Comparison of ENCODE assay signal across 13 mouse cellular contexts in genomic region chr4:149045885-149046284, GRCm38 (mm10). TPM values are rescaled to one million over a fixed set of nuclear protein-coding genes. Genes with fewer than 3 reads are reported as not detected.
DNase-seq lines count a peak whose midpoint lies in the region; ATAC-seq lines count a peak whose summit lies in the region.
"Had no signal": no experiment of that assay in that cellular context is flagged by ENCODE, and none has a peak within 500 bp of the region (broad histone marks: within the 10 kb centered on the region; RNA-seq: fewer than 3 reads in every experiment).

No protein-coding gene starts in this region.

- intact Hi-C loops in heart, postnatal 10 days (cut with DNase I): loop anchor here (5.0 kb wide), 3 partner anchors 84 to 299 kb away; no protein-coding TSS in a partner anchor

- H3K9me3 ChIP-seq in heart, embryonic 14.5 days (ENCODE audit: control insufficient read depth, low read length): no peaks in the 10 kb centered on the region
- H3K9me3 ChIP-seq in neural tube, embryonic 13.5 days: no peaks in the 10 kb centered on the region
- H3K9me3 ChIP-seq in liver, embryonic 11.5 days (ENCODE audit: control insufficient read depth, low read length): no peaks in the 10 kb centered on the region
- no peaks in the 10 kb centered on the region for H3K9me3 ChIP-seq in neural tube, embryonic 15.5 days (replicated peaks)
- H3K9me3 ChIP-seq: midbrain, embryonic 13.5 days had no signal

- H3K4me1 ChIP-seq in heart, embryonic 14.5 days (ENCODE audit: control insufficient read depth in 2 of 2, insufficient read depth in 2 of 2, low read length in 2 of 2): peaks cover 37 to 55% of the 10 kb centered on the region in 2 experiments
- H3K4me1 ChIP-seq in neural tube, embryonic 13.5 days (replicated peaks): peaks cover 58% of the 10 kb centered on the region
- H3K4me1 ChIP-seq in liver, embryonic 11.5 days (replicated peaks; ENCODE audit: control insufficient read depth, insufficient read depth, low read length): peaks cover 34% of the 10 kb centered on the region
- peaks cover 48% of the 10 kb centered on the region for H3K4me1 ChIP-seq in neural tube, embryonic 15.5 days

- H3K4me3 ChIP-seq in heart, embryonic 14.5 days (ENCODE audit: control insufficient read depth in 1 of 2, insufficient read depth in 1 of 2, low read depth in 1 of 2, low read length in 2 of 2): no peak overlapping the region
- H3K4me3 ChIP-seq in neural tube, embryonic 13.5 days: no peak overlapping the region
- no peak overlapping the region for H3K4me3 ChIP-seq in liver, embryonic 11.5 days (ENCODE audit: low read depth, low read length)
- no peak overlapping the region for H3K4me3 ChIP-seq in neural tube, embryonic 15.5 days (replicated peaks)
- H3K4me3 ChIP-seq: midbrain, embryonic 13.5 days had no signal

- H3K4me2 ChIP-seq in heart, embryonic 14.5 days (ENCODE audit: low read length): peak overlapping the region; percentile 16; the same call in 1 of the 2 replicates
- no peak overlapping the region for H3K4me2 ChIP-seq in neural tube, embryonic 13.5 days
- no peak overlapping the region for H3K4me2 ChIP-seq in liver, embryonic 11.5 days
- H3K4me2 ChIP-seq in neural tube, embryonic 15.5 days: no peak overlapping the region
- H3K4me2 ChIP-seq: midbrain, embryonic 13.5 days had no signal

- 18% methylated on average over 5 of the region's 5 CpGs for WGBS in heart, embryonic 14.5 days
- 67% methylated on average over 5 of the region's 5 CpGs for WGBS in neural tube, embryonic 13.5 days
- WGBS in liver, embryonic 11.5 days: 18% methylated on average over 5 of the region's 5 CpGs
- WGBS in neural tube, embryonic 15.5 days: 64% methylated on average over 5 of the region's 5 CpGs

- peak overlapping the region; percentile 67 to 77 for H3K27ac ChIP-seq in heart, embryonic 14.5 days (replicated peaks in 1 of 2; ENCODE audit: control insufficient read depth in 1 of 2, insufficient read depth in 1 of 2, low read depth in 2 of 2, low read length in 2 of 2)
- peak overlapping the region; percentile 10; the same call in 1 of the 2 replicates for H3K27ac ChIP-seq in neural tube, embryonic 13.5 days (replicated peaks)
- no peak overlapping the region for H3K27ac ChIP-seq in liver, embryonic 11.5 days (ENCODE audit: low read depth, low read length)
- peak overlapping the region; percentile 64; the same call in 1 of the 2 replicates for H3K27ac ChIP-seq in neural tube, embryonic 15.5 days (replicated peaks)

- peaks cover 6% of the 10 kb centered on the region for H3K36me3 ChIP-seq in heart, embryonic 14.5 days (ENCODE audit: control insufficient read depth, insufficient read depth, low read length)
- no peaks in the 10 kb centered on the region for H3K36me3 ChIP-seq in neural tube, embryonic 13.5 days
- H3K36me3 ChIP-seq in liver, embryonic 11.5 days (ENCODE audit: control insufficient read depth, insufficient read depth, low read length): no peaks in the 10 kb centered on the region
- H3K36me3 ChIP-seq in neural tube, embryonic 15.5 days: no peaks in the 10 kb centered on the region
- H3K36me3 ChIP-seq: midbrain, embryonic 13.5 days had no signal

- no peak for ATAC-seq in heart, embryonic 14.5 days (ENCODE audit: insufficient number of reproducible peaks, insufficient read depth, low FRiP score, low read depth)
- no peak for ATAC-seq in neural tube, embryonic 13.5 days (ENCODE audit: low read depth)
- peak; percentile 88 for ATAC-seq in liver, embryonic 11.5 days (replicated peaks; ENCODE audit: low FRiP score)
- ATAC-seq in neural tube, embryonic 15.5 days (ENCODE audit: low FRiP score): no peak
- ATAC-seq: midbrain, embryonic 13.5 days had no signal

- H3K9ac ChIP-seq in heart, embryonic 14.5 days (ENCODE audit: low read length): peak overlapping the region; percentile 46
- H3K9ac ChIP-seq in neural tube, embryonic 13.5 days: peak overlapping the region; percentile 3; the same call in 1 of the 2 replicates
- H3K9ac ChIP-seq in liver, embryonic 11.5 days (ENCODE audit: low read depth, low read length): no peak overlapping the region
- 0 out of 2 replicates have a peak overlapping the region, but pooled peaks have one; percentile 20 for H3K9ac ChIP-seq in neural tube, embryonic 15.5 days (replicated peaks)
- H3K9ac ChIP-seq: midbrain, embryonic 13.5 days had no signal

- DNase-seq in heart, postnatal 10 days: no peak
- DNase-seq in neural tube, embryonic 10.5 days (ENCODE audit: extremely low spot score, low spot score): no peak
- no peak for DNase-seq in liver, embryonic 11.5 days (ENCODE audit: low spot score)
- DNase-seq in layer of hippocampus, postnatal 25 days (ENCODE audit: extremely low spot score in 1 of 2, low spot score in 1 of 2): no peak
- DNase-seq in urinary bladder, postnatal 10 days (ENCODE audit: low spot score): no peak
- DNase-seq: cerebellum, adult 2 months; heart, postnatal 36 days; kidney, adult 11 months; right cerebral cortex, adult 18-20 months had no signal

- H3K27me3 ChIP-seq in heart, embryonic 14.5 days (ENCODE audit: control insufficient read depth, insufficient read depth, low read length): no peaks in the 10 kb centered on the region
- peaks cover 11% of the 10 kb centered on the region for H3K27me3 ChIP-seq in neural tube, embryonic 13.5 days
- H3K27me3 ChIP-seq in liver, embryonic 11.5 days (replicated peaks; ENCODE audit: control insufficient read depth, insufficient read depth, low read length): no peaks in the 10 kb centered on the region
- peaks cover 3% of the 10 kb centered on the region; the same call in 1 of the 2 replicates for H3K27me3 ChIP-seq in neural tube, embryonic 15.5 days (replicated peaks)

RNA-seq across cellular contexts. Expression of gene Pex14, which starts 53.8 kb away (rescaled TPM):
- polyA plus RNA-seq in heart, embryonic 14.5 days (2014; fragmentation: Nextera tagmentation; extraction: Ambion mirVana): 29.5 and 31.2 TPM in 2 replicates
- total RNA-seq in heart, postnatal 10 days (2021): 10 to 100 TPM; 26.5 to 27.2 TPM
- 50.5 and 52.9 TPM in 2 replicates for polyA plus RNA-seq in neural tube, embryonic 13.5 days (2015; fragmentation: Nextera tagmentation; extraction: Ambion mirVana)
- 45.2 and 46.8 TPM in 2 replicates for polyA plus RNA-seq in liver, embryonic 11.5 days (2014; fragmentation: Nextera tagmentation; extraction: Ambion mirVana)
- polyA plus RNA-seq in neural tube, embryonic 15.5 days (2015; fragmentation: Nextera tagmentation; extraction: Ambion mirVana): 60.0 and 61.2 TPM in 2 replicates
- 10 to 100 TPM; 44.8 to 45.0 TPM for total RNA-seq in layer of hippocampus, postnatal 25 days (2021)

RNA-seq across cellular contexts. Expression of gene Dffa, which starts 58.1 kb away (rescaled TPM):
- 26.7 and 29.6 TPM in 2 replicates for polyA plus RNA-seq in heart, embryonic 14.5 days (2014; fragmentation: Nextera tagmentation; extraction: Ambion mirVana)
- total RNA-seq in heart, postnatal 10 days (2021): 10 to 100 TPM; 33.5 to 38.7 TPM
- 32.8 and 35.6 TPM in 2 replicates for polyA plus RNA-seq in neural tube, embryonic 13.5 days (2015; fragmentation: Nextera tagmentation; extraction: Ambion mirVana)
- 37.4 and 37.7 TPM in 2 replicates for polyA plus RNA-seq in liver, embryonic 11.5 days (2014; fragmentation: Nextera tagmentation; extraction: Ambion mirVana)
- polyA plus RNA-seq in neural tube, embryonic 15.5 days (2015; fragmentation: Nextera tagmentation; extraction: Ambion mirVana): 28.1 and 32.7 TPM in 2 replicates
- 10 to 100 TPM; 41.2 to 48.9 TPM for total RNA-seq in layer of hippocampus, postnatal 25 days (2021)
